9 mouse cellular contexts compared by ENCODE assay signal in genomic region chr9:32901287-32901686, GRCm38 (mm10).
DNase-seq lines count a peak whose midpoint lies in the region; ATAC-seq lines count a peak whose summit lies in the region.
"Had no signal": no experiment of that assay in that cellular context is flagged by ENCODE, and none has a peak within 500 bp of the region (broad histone marks: within the 10 kb centered on the region; RNA-seq: fewer than 3 reads in every experiment).

No protein-coding gene starts in this region.

- H3K9me3 ChIP-seq in forebrain, embryonic 10.5 days: no peaks in the 10 kb centered on the region
- no peaks in the 10 kb centered on the region for H3K9me3 ChIP-seq in forebrain, embryonic 11.5 days (ENCODE audit: control insufficient read depth, low read length)
- no peaks in the 10 kb centered on the region for H3K9me3 ChIP-seq in kidney, embryonic 15.5 days (replicated peaks)

- H3K4me1 ChIP-seq in forebrain, embryonic 10.5 days: peaks cover 5% of the 10 kb centered on the region; the same call in 1 of the 2 replicates
- H3K4me1 ChIP-seq in forebrain, embryonic 11.5 days (replicated peaks; ENCODE audit: control insufficient read depth, insufficient read depth, low read length): no peaks in the 10 kb centered on the region
- peaks cover 9% of the 10 kb centered on the region for H3K4me1 ChIP-seq in kidney, embryonic 15.5 days

- H3K27me3 ChIP-seq in forebrain, embryonic 10.5 days (ENCODE audit: poor library complexity, severe bottlenecking): no peaks in the 10 kb centered on the region
- H3K27me3 ChIP-seq in forebrain, embryonic 11.5 days (ENCODE audit: control insufficient read depth, insufficient read depth, low read length): no peaks in the 10 kb centered on the region
- no peaks in the 10 kb centered on the region for H3K27me3 ChIP-seq in kidney, embryonic 15.5 days

- ATAC-seq in forebrain, embryonic 11.5 days (replicated peaks; ENCODE audit: low FRiP score): no peak
- peak; percentile 73 for ATAC-seq in kidney, embryonic 15.5 days (replicated peaks; ENCODE audit: low FRiP score)
- ATAC-seq in monocyte, adult 5-6 weeks (replicated peaks; ENCODE audit: insufficient number of reproducible peaks, low FRiP score, low TSS enrichment, poor library complexity, severe bottlenecking): peak; percentile 77

- no peak overlapping the region for H3K9ac ChIP-seq in forebrain, embryonic 11.5 days (ENCODE audit: low read length)
- H3K9ac ChIP-seq in kidney, embryonic 15.5 days: no peak overlapping the region
- H3K9ac ChIP-seq: liver, embryonic 14.5 days had no signal

- intact Hi-C loops in left cerebral cortex, postnatal 14 days (cut with DNase I): no loop called here

- no peak for DNase-seq in forebrain, embryonic 10.5 days (ENCODE audit: extremely low spot score, low spot score)
- DNase-seq in forebrain, embryonic 11.5 days (ENCODE audit: low spot score): no peak
- peak; percentile 52 to 86 for DNase-seq in heart, adult 18-20 months
- no peak for DNase-seq in left cerebral cortex, postnatal 14 days (ENCODE audit: low spot score in 2 of 2)
- no peak for DNase-seq in frontal cortex, adult 2 months (ENCODE audit: extremely low spot score in 1 of 2, low spot score in 1 of 2)
- DNase-seq in c-Kit-positive CD71-positive TER-119-positive erythroid progenitor cells, embryonic 14.5 days (ENCODE audit: low spot score): no peak

- no peak overlapping the region for H3K4me2 ChIP-seq in forebrain, embryonic 11.5 days (ENCODE audit: low read depth, low read length, severe bottlenecking)
- H3K4me2 ChIP-seq in kidney, embryonic 15.5 days: no peak overlapping the region

- 0 out of 2 replicates have a peak overlapping the region, but pooled peaks have one; percentile 21 for H3K27ac ChIP-seq in forebrain, embryonic 10.5 days
- H3K27ac ChIP-seq in forebrain, embryonic 11.5 days (ENCODE audit: low read depth, low read length): no peak overlapping the region
- peak overlapping the region; percentile 71 for H3K27ac ChIP-seq in kidney, embryonic 15.5 days
- H3K27ac ChIP-seq: liver, embryonic 14.5 days had no signal

- H3K36me3 ChIP-seq in forebrain, embryonic 10.5 days (replicated peaks): no peaks in the 10 kb centered on the region
- H3K36me3 ChIP-seq in forebrain, embryonic 11.5 days (ENCODE audit: control insufficient read depth, insufficient read depth, low read length): no peaks in the 10 kb centered on the region
- no peaks in the 10 kb centered on the region for H3K36me3 ChIP-seq in kidney, embryonic 15.5 days

- H3K4me3 ChIP-seq in forebrain, embryonic 10.5 days: no peak overlapping the region
- H3K4me3 ChIP-seq in forebrain, embryonic 11.5 days (ENCODE audit: low read depth, low read length): no peak overlapping the region
- H3K4me3 ChIP-seq in kidney, embryonic 15.5 days (replicated peaks): no peak overlapping the region

- 72% methylated on average over 4 of the region's 4 CpGs for WGBS in forebrain, embryonic 10.5 days
- WGBS in forebrain, embryonic 11.5 days: 65% methylated on average over 4 of the region's 4 CpGs
- WGBS in kidney, embryonic 15.5 days: 55% methylated on average over 4 of the region's 4 CpGs

Comparison
In these comparisons a context has a peak if more than half of its experiments do, and no peak if none do; other contexts are left out.
1. DNase-seq: peak in heart, adult 18-20 months (2 of 2); none in forebrain, embryonic 10.5 days (single experiment), forebrain, embryonic 11.5 days (single experiment), left cerebral cortex, postnatal 14 days (0 of 2), frontal cortex, adult 2 months (0 of 2) and c-Kit-positive CD71-positive TER-119-positive erythroid progenitor cells, embryonic 14.5 days (single experiment).